Mouse (Mus musculus): Measurements from ENCODE around the gene Pxdc1. TPM values are rescaled to one million over a fixed set of nuclear protein-coding genes. Genes with fewer than 3 reads are reported as not detected.

The Pxdc1 gene
- polyA plus RNA-seq (2015; fragmentation: Nextera tagmentation; extraction: Ambion mirVana): 10.1 and 12.4 TPM in 2 replicates

GRCm38 (mm10) chr13:34653391-34653790, at the start of gene Pxdc1:
Pxdc1 (minus strand) TSS chr13:34653486.
- Histone ChIP-seq H3K27ac (replicated peaks) (peak within 1 kb of the TSS; percentile 67), H3K4me2 (peak within 1 kb of the TSS; percentile 98), H3K4me3 (peak within 1 kb of the TSS; percentile 47), H3K9me3 (no peaks in the 10 kb centered on the region), H3K36me3 (no peaks in the 10 kb centered on the region), H3K27me3 (peaks cover 35% of the 10 kb centered on the region), H3K4me1 (replicated peaks) (peaks cover 25% of the 10 kb centered on the region), H3K9ac (peak within 1 kb of the TSS; percentile 52)
- 1% methylated on average over 9 of the region's 9 CpGs for WGBS
- ATAC-seq (ENCODE audit: low FRiP score, low read depth): no peak

- Histone ChIP-seq H3K4me2 (no peak overlapping the region), H3K27ac (replicated peaks) (no peak overlapping the region), H3K4me1 (replicated peaks) (no peaks in the 10 kb centered on the region), H3K36me3 (no peaks in the 10 kb centered on the region), H3K27me3 (no peaks in the 10 kb centered on the region), H3K9ac (no peak overlapping the region), H3K9me3 (no peaks in the 10 kb centered on the region), H3K4me3 (no peak overlapping the region)
- WGBS: 95% methylated on average over 1 of the region's 1 CpGs
- no peak for ATAC-seq (ENCODE audit: low FRiP score, low read depth)
These were observed 47.3 kb upstream of the Pxdc1 start for GRCm38 (mm10) chr13:34700630-34701029.

- H3K27ac ChIP-seq (replicated peaks): no peak overlapping the region
- H3K27me3 ChIP-seq: no peaks in the 10 kb centered on the region
- ATAC-seq (ENCODE audit: low FRiP score, low read depth): no peak
- H3K9me3 ChIP-seq: no peaks in the 10 kb centered on the region
- H3K9ac ChIP-seq: no peak overlapping the region
- WGBS: 62% methylated on average over 2 of the region's 2 CpGs
- H3K4me2 ChIP-seq: no peak overlapping the region
- H3K4me3 ChIP-seq: no peak overlapping the region
- no peaks in the 10 kb centered on the region for H3K36me3 ChIP-seq
- H3K4me1 ChIP-seq (replicated peaks): no peaks in the 10 kb centered on the region
These were observed 46.8 kb upstream of the Pxdc1 start for GRCm38 (mm10) chr13:34700091-34700490.

- 88% methylated on average over 7 of the region's 7 CpGs for WGBS
- Histone ChIP-seq H3K9ac (no peak overlapping the region), H3K27me3 (no peaks in the 10 kb centered on the region), H3K4me1 (replicated peaks) (no peaks in the 10 kb centered on the region), H3K4me2 (no peak overlapping the region), H3K9me3 (no peaks in the 10 kb centered on the region), H3K36me3 (no peaks in the 10 kb centered on the region), H3K27ac (replicated peaks) (no peak overlapping the region), H3K4me3 (no peak overlapping the region)
- ATAC-seq (ENCODE audit: low FRiP score, low read depth): no peak
These were observed 43.5 kb upstream of the Pxdc1 start for GRCm38 (mm10) chr13:34696734-34697332.

- Histone ChIP-seq H3K27me3 (no peaks in the 10 kb centered on the region), H3K27ac (replicated peaks) (no peak overlapping the region), H3K9me3 (no peaks in the 10 kb centered on the region), H3K4me3 (no peak overlapping the region), H3K4me2 (no peak overlapping the region), H3K9ac (no peak overlapping the region), H3K4me1 (replicated peaks) (no peaks in the 10 kb centered on the region), H3K36me3 (no peaks in the 10 kb centered on the region)
- no peak for ATAC-seq (ENCODE audit: low FRiP score, low read depth)
- WGBS: 84% methylated on average over 6 of the region's 6 CpGs
These were observed 39.8 kb upstream of the Pxdc1 start for GRCm38 (mm10) chr13:34693111-34693510.

GRCm38 (mm10) chr13:34691049-34691448, 37.8 kb upstream of the Pxdc1 start:
- no peak overlapping the region for H3K27ac ChIP-seq (replicated peaks)
- 89% methylated on average over 1 of the region's 1 CpGs for WGBS
- ATAC-seq (ENCODE audit: low FRiP score, low read depth): no peak

GRCm38 (mm10) chr13:34685008-34685765, 31.9 kb upstream of the Pxdc1 start:
- Histone ChIP-seq H3K4me3 (no peak overlapping the region), H3K9me3 (no peaks in the 10 kb centered on the region), H3K27ac (replicated peaks) (no peak overlapping the region), H3K4me1 (replicated peaks) (no peaks in the 10 kb centered on the region), H3K36me3 (no peaks in the 10 kb centered on the region), H3K4me2 (no peak overlapping the region), H3K9ac (no peak overlapping the region), H3K27me3 (no peaks in the 10 kb centered on the region)
- no peak for ATAC-seq (ENCODE audit: low FRiP score, low read depth)
- WGBS: 69% methylated on average over 7 of the region's 7 CpGs

More at GRCm38 (mm10) chr13:34691049-34691448, 37.8 kb upstream of the Pxdc1 start:
- Histone ChIP-seq H3K4me2 (no peak overlapping the region), H3K4me3 (no peak overlapping the region), H3K36me3 (no peaks in the 10 kb centered on the region), H3K4me1 (replicated peaks) (no peaks in the 10 kb centered on the region), H3K9ac (no peak overlapping the region), H3K27me3 (no peaks in the 10 kb centered on the region), H3K9me3 (no peaks in the 10 kb centered on the region)

GRCm38 (mm10) chr13:34683762-34684488, 30.6 kb upstream of the Pxdc1 start:
- Histone ChIP-seq H3K27me3 (no peaks in the 10 kb centered on the region), H3K27ac (replicated peaks) (no peak overlapping the region), H3K4me1 (replicated peaks) (no peaks in the 10 kb centered on the region), H3K4me2 (no peak overlapping the region), H3K9me3 (no peaks in the 10 kb centered on the region), H3K36me3 (no peaks in the 10 kb centered on the region), H3K4me3 (no peak overlapping the region), H3K9ac (no peak overlapping the region)
- ATAC-seq (ENCODE audit: low FRiP score, low read depth): no peak
- 94% methylated on average over 18 of the region's 18 CpGs for WGBS

GRCm38 (mm10) chr13:34683270-34683669, 30.0 kb upstream of the Pxdc1 start:
- ATAC-seq (ENCODE audit: low FRiP score, low read depth): no peak
- Histone ChIP-seq H3K27ac (replicated peaks) (no peak overlapping the region), H3K9ac (no peak overlapping the region), H3K4me3 (no peak overlapping the region), H3K36me3 (no peaks in the 10 kb centered on the region), H3K4me2 (no peak overlapping the region), H3K4me1 (replicated peaks) (no peaks in the 10 kb centered on the region), H3K9me3 (no peaks in the 10 kb centered on the region), H3K27me3 (no peaks in the 10 kb centered on the region)
- WGBS: 91% methylated on average over 9 of the region's 9 CpGs

- Histone ChIP-seq H3K27ac (replicated peaks) (peak overlapping the region; percentile 52; the same call in 1 of the 2 replicates), H3K4me1 (replicated peaks) (peaks cover 7% of the 10 kb centered on the region), H3K36me3 (no peaks in the 10 kb centered on the region), H3K4me2 (0 out of 2 replicates have a peak overlapping the region, but pooled peaks have one; percentile 24), H3K4me3 (no peak overlapping the region), H3K27me3 (no peaks in the 10 kb centered on the region), H3K9ac (no peak overlapping the region), H3K9me3 (no peaks in the 10 kb centered on the region)
- whole genome bisulfite sequencing: 34% methylated on average over 5 of the region's 5 CpGs
- ATAC-seq (ENCODE audit: low FRiP score, low read depth): peak; percentile 38; the same call in 1 of the 2 replicates
These were observed 23.2 kb upstream of the Pxdc1 start for GRCm38 (mm10) chr13:34676507-34676906.

GRCm38 (mm10) chr13:34675847-34676383, 22.6 kb upstream of the Pxdc1 start:
- no peak overlapping the region for H3K4me3 ChIP-seq
- H3K9ac ChIP-seq: no peak overlapping the region
- no peaks in the 10 kb centered on the region for H3K9me3 ChIP-seq
- H3K4me1 ChIP-seq (replicated peaks): peaks cover 7% of the 10 kb centered on the region
- no peaks in the 10 kb centered on the region for H3K27me3 ChIP-seq
- 11% methylated on average over 7 of the region's 7 CpGs for WGBS
- H3K36me3 ChIP-seq: no peaks in the 10 kb centered on the region
- peak overlapping the region; percentile 24 for H3K4me2 ChIP-seq
- ATAC-seq (ENCODE audit: low FRiP score, low read depth): peak; percentile 30; the same call in 1 of the 2 replicates
- H3K27ac ChIP-seq (replicated peaks): peak overlapping the region; percentile 52

GRCm38 (mm10) chr13:34673354-34673753, 20.1 kb upstream of the Pxdc1 start:
- WGBS: 92% methylated on average over 5 of the region's 5 CpGs
- Histone ChIP-seq H3K36me3 (no peaks in the 10 kb centered on the region), H3K27ac (replicated peaks) (no peak overlapping the region), H3K9me3 (no peaks in the 10 kb centered on the region), H3K4me1 (replicated peaks) (peaks cover 21% of the 10 kb centered on the region), H3K4me3 (no peak overlapping the region), H3K4me2 (no peak overlapping the region), H3K27me3 (no peaks in the 10 kb centered on the region), H3K9ac (no peak overlapping the region)
- no peak for ATAC-seq (ENCODE audit: low FRiP score, low read depth)

Data from hindbrain, embryonic 15.5 days (tissue).